Mouse (Mus musculus) lung, postnatal 14 days (tissue): ENCODE measurements around the gene Hist1h2ad.
"Not testable (repeated sequence)": the region's sequence is repeated elsewhere in the genome, so short reads cannot be mapped to it uniquely, and the experiment has no call there.

Experiments
- DNase-seq: peaks from one replicate; pipeline ENCODE4 v3.0.0; 2021

Hist1h2ad gene

DNA sequence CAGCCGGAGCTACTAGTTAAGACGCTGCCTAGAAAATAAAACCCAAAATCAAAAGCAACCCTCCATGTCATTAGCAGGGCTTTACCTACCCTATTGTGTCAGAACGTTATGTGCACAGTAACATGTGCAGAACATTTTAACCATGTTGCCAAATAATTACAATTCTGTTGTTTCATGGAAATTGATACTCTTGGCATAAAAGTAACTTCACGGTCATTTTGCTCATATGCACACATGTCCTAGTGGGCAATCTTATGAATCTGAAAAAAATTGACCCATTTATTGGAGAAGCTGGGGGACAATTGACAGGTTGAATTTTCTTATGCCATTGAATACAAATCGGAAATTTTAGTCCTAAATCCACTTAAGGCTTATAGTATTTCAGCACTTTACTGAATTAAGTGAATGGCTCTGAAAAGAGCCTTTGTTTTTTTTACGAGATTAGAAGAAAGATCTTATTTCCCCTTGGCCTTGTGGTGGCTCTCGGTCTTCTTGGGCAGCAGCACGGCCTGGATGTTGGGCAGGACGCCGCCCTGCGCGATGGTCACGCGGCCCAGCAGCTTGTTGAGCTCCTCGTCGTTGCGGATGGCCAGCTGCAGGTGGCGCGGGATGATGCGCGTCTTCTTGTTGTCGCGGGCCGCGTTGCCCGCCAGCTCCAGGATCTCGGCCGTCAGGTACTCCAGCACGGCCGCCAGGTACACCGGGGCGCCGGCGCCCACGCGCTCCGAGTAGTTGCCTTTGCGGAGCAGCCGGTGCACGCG, 3.7 kb upstream of the Hist1h2ad start:
- DNase-seq = not testable (repeated sequence)

DNA sequence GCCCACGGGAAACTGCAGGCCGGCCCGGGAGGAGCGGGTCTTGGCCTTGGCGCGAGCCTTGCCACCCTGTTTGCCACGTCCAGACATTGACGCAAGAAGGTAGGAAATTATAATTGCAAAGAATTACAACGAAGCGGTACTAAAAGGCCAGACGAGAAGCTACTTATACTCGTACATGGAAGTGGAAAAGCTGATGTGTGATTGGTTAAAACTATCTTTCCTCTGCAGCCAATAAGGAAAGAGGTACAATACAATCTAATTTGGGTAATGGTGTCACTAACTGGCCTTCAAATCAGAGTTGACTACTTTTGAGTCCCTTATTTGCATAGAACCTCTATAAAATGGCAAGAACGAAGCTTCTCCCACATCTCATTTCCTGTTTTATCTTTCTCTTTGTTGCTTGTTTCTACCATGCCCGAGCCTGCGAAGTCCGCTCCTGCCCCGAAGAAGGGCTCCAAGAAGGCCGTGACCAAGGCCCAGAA, 3.1 kb upstream of the Hist1h2ad start, which contains the start of the genes Hist1h2ae and Hist1h2bg:
Hist1h2ae (minus strand) TSS at position 199 of the 482 bp plus-strand sequence.
Hist1h2bg (plus strand) TSS at position 375 of the 482 bp plus-strand sequence.
- DNase-seq = peak; percentile 50

DNA sequence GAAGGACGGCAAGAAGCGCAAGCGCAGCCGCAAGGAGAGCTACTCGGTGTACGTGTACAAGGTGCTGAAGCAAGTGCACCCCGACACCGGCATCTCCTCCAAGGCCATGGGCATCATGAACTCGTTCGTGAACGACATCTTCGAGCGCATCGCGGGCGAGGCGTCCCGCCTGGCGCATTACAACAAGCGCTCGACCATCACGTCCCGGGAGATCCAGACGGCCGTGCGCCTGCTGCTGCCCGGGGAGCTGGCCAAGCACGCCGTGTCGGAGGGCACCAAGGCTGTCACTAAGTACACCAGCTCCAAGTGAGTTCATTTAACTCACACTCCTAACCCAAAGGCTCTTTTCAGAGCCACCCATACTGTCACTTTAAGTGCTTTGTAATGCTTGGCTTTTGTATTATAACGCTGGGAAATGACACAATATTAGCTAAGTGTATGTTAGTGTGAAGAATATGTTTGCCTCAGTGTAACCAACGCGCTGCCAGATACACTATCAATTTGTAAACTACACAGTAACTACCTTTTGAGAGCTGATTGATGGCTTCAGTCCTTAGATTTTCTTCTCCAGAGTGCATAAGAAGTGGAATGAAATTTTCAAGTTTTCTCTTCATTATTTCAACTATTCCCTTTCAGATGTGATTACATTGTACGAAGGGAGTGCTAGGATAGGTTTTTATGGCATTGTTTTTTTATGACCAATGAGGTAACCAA, 2.5 kb upstream of the Hist1h2ad start:
- not testable (repeated sequence) for DNase-seq

DNA sequence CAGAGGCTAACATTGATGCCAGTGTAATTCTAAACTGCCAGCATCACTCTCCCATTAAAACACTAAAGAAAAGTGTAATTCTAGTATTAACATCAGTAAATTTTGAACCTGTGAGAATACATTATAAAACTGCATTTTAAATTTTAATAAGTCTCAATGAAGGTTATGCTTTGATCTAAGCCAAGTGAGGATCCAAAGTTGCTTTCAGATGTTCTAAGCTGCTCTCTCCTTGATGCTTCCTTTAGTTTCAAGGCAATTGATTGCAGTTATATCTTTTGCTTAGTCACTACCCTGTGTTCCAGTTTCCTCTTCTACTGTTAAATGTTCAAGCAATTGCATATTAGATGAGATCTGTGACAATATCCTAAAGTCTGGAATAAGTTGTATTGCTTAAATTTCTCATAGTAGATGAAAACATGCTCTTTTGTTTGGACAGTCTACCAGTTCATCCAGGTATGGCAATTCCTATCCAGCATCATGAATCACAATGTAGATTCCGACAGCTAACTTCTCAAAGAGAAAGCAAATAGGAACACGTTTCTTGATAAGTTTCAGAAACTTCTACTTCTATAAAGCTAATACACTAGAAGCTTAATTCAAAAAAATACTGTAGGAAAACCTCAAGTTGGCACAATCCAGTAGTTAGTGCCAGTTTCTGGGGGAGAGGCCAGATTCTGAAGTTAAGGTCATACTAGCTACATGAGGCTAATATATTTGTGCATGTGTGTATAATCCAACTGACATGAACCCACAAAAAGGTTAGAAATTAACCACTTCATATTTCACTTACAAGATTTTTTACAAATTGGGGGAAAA, 1.8 kb upstream of the Hist1h2ad start:
- DNase-seq = no peak

DNA sequence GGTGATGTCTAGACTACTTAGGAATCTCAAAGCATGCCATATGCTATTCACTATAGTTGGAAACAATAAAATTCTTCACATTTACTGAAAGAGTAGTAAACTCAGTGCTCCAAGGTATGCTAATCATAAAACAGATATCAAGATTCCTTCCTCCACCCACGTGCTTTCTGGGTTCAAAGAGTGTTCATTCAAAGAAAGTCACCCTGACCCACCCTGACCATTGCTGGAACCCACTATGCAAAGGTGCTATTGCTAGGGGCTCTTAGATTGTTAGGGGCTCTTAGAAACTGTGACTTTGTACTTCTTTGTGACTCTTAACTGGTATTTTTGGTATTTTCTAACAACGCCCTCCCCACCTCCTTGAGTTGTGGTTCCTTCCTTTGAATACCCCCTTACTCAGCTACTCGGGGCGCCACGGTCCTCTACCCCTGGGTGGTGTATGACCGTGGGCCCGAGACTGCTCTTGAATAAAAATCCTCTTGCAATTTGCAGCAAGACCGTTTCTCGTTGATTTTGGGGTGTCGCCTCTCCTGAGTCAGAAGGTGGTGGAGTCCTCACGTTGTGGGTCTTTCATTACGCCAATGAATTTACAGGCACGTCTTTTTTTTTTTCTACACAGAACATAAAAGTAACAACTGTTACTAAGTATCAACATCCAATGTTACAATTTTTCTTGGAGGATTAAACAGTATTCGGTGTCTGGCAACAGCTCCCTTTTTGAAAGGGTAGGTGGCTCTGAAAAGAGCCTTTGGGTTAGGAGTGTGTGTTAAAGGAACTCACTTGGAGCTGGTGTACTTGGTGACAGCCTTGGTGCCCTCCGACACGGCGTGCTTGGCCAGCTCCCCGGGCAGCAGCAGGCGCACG, 915 bp upstream of the Hist1h2ad start:
- not testable (repeated sequence) for DNase-seq

DNA sequence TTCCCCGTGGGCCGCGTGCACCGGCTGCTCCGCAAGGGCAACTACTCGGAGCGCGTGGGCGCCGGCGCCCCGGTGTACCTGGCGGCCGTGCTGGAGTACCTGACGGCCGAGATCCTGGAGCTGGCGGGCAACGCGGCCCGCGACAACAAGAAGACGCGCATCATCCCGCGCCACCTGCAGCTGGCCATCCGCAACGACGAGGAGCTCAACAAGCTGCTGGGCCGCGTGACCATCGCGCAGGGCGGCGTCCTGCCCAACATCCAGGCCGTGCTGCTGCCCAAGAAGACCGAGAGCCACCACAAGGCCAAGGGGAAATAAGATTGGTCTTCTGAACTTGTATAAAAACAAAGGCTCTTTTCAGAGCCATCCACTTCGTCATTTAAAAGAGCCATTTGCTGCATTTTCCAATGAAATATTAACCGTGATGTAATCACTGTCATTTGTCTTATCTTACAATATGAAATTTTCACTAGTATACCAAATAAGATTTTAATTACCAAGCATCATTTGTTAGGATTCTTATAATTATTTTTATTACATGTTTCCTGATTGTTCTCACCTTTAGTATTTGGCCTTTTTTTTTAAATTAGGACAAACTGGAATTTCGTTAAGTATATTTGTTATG, 477 bp downstream of the Hist1h2ad start:
- DNase-seq = not testable (repeated sequence)

DNA sequence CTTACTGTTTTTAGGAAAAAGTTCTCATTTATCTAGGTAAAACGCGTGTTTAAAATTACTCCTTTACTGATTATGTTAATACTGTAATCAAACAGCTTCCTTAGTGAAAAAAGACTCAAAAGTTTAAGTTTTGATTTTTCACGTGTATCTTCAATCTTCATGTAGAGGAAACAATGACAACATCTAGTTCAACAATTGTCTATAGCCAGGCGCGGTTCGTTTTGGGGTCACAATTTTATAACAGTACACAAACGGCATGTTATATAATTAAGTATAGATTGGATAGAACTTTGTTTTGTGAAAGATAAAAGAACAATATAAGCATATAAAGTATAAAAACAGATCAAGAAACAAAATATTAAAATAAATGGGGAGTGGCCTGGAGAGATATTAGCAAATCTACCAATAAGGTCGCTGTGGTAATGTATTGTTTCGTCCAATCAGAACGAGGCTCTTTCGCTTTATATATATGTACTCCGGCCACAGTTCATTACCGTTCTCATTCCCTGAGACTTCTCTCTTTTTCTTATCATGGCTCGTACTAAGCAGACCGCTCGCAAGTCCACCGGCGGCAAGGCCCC, 1.2 kb downstream of the Hist1h2ad start, which contains the start of gene Hist1h3d:
Hist1h3d (plus strand) TSS at position 493 of the 581 bp plus-strand sequence.
- DNase-seq = peak; percentile 36

DNA sequence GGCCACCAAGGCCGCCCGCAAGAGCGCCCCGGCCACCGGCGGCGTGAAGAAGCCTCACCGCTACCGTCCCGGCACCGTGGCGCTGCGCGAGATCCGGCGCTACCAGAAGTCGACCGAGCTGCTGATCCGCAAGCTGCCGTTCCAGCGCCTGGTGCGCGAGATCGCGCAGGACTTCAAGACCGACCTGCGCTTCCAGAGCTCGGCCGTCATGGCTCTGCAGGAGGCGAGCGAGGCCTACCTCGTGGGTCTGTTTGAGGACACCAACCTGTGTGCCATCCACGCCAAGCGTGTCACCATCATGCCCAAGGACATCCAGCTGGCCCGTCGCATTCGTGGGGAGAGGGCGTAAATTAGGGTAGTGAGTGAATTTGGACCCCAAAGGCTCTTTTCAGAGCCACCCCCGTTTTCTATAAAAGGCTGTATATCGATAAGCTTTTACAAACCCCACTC, 1.7 kb downstream of the Hist1h2ad start:
- DNase-seq = not testable (repeated sequence)

DNA sequence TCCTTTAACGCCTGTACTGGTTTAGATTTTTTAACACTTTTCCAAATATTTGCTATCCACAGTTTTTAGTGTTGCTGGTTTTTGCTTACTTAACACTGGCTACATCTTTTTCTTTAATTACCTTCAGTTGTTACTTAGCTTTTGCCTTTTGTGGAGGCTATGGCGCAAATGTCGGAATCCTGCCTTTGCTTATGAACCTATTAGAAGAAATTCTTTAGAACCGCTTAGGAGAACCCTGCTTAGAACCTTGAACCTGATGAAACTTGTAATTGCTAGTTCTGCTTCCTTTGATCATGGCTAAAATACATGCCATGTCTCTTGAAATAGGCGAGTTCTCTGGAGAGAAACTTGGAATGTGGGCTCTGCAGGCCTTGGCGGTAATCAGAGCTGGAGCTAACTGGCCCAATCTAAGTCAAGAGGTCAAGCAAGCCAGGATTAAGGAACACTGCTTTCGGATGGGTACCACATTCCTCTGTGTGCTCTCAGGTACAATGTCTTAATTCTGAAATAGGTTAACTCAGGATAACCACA, 2.2 kb downstream of the Hist1h2ad start:
- DNase-seq = no peak

DNA sequence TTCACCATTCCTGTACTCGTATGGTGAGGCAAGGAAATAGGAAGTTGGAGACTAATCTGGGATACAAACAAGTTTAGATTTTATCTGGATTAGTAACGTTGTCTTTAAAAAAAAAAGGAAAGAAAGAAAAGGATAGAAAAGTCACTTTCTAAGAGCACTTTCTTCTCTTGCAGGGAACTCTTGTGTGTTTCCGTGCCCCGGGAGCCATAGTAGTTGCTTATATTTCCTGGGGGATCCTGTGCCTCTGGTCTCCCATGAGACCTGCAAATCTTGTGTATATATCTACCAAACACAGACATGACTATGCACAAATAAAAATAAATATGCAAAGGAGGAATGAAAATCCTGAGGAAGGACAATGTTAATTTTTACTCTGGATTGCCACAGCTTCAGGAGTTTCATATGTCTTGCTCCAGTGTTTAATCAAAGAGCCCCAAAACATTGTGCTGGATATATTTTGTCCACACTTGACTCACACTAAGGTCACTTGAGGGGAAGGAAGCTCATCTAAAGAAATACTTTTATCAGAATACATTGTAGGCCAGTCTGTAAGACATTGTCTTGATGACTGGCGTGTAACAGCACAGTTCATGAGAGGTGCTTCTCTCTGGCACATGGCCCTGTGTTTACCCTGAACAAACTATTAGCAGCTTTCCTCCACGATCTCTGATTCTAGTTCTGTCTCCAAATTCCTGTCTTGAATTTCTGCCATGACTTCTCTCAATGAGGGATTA, 2.9 kb downstream of the Hist1h2ad start:
- DNase-seq = no peak

DNA sequence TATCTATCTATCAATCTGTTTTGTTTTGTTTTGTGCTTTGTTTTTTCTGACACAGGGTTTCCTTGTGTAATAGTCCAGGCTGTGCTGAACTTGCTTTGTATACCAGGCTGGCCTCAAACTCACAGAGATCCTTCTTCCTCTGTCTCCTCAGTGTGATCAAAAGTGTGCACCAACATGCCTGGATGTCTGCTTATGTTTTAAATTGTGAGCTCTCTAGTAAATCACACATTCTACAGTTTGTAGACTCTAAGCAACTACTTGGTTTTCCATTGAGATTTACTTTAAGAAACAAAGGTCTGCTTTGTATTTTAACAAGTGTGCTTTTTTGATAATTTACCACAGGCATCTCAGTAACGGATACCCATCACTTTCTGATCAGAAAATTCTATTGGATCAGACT, 3.7 kb downstream of the Hist1h2ad start:
- DNase-seq = no peak

DNA sequence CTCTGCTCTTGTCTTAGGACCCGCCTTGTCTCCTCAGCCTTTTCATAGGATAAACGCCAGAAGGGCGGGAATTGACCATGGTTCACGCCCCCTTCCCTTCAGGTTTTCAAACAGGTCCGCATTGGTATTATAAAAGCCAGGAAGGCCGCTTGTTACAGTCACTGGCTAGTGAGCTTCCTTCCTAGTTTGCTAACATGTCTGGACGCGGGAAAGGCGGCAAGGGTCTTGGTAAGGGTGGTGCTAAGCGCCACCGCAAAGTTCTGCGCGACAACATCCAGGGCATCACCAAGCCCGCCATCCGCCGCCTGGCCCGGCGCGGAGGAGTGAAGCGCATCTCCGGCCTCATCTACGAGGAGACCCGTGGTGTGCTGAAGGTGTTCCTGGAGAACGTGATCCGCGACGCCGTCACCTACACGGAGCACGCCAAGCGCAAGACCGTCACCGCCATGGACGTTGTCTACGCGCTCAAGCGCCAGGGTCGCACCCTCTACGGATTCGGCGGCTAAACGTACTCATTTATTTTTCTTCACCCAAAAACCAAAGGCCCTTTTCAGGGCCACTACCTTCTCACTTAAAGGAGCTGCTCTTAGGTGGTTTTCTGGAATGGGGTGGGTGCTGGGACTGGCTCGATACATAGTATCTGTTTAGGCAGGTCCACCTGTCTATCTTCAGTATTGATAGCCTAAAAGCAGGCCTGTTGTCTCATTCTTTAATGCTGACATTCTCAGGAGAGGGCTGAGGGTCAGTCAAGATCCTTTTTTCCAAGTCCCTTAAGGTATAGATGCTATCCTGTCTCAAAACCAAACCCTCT, 7.4 kb downstream of the Hist1h2ad start, which contains the start of gene Hist1h4d:
Hist1h4d (plus strand) TSS at position 191 of the 811 bp plus-strand sequence.
- DNase-seq = peak; percentile 97

DNA sequence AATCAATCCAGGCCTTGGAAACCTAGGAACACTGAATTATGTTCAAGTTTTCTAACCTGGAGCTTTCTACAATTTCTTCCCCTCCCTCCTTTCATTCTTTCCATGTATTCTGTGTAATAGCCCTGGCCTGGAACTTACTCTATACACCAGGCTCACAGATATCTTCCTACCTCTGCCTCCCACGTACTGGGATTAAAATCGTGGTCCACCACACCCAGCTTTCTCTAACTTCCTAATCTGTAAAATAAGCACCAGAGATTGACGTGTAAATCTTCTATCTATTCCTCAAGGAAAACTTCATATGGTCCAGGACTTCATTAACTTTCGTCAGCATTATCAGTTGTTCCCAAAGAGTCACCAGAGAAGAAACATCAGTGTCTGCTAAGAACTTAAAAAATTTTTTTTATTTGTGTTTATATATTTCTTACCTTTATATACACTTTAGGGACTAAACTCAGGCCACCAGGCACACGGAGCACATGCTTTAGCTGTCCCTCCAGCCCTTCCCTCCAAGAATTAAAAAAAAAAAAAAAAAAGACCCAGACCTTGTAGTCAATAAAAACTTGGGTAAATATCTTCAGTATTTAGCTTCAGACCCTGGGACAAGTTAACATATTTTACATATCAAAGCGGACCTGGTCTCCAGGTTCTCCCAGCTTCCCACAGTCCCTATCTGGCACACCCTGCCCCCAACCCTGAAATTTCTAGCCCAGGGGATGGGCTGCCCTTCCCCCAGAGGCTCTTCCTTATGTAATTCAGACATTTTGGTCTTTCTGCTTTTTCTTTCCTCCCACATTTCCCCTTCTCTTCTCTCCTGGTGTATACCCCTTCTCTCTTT, 8.3 kb downstream of the Hist1h2ad start:
- no peak for DNase-seq

DNA sequence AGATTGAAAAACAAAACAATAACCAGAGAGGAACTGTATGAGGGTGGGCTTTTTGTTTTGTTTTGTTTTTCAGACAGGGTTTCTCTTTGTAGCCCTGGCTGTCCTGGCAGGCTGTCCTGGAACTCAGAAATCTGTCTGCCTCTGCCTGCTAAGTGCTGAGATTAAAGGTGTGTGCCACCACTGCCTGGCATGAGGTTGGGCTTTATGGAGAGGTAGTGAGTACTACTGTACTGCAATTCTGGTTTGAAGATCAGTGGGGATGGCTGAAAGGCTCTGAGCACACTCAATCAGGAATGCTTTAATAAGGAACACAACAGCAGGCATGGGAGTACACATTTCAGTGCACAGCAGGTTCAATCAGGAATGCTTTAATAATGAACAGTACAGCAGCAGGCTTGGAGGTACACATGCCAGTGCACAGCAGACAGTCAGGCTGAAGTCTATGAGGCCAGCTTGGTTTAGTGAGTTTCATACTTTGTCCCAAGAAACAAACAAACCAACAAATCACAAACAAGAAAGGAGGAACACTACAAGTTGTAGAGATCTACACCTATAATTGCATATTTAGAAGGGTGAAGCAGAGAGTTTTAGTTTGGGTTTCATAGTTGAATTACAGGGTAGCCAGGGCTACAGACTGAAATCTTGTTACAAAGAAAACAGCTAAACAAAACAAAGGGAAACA, 9.3 kb downstream of the Hist1h2ad start:
- DNase-seq = no peak

DNA sequence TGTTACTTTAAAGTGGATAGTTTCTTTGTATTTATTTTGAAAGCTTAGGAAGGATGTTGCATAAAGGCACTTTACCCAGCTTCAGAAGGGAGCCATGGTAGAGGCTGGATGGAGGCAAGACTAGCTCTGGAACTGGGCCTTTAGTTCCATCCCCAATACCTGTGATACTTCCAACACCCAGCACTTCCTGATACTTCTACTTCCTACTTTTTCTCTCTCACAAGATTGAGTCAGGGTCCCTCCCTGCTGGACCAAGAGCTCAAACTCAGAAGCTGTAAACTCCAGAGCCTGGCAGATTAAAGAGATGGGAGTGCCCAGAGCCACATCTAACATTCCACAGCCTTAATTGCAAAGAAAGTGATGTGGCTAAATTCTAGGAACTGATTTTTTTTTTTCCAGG, 10.2 kb downstream of the Hist1h2ad start:
- no peak for DNase-seq

DNA sequence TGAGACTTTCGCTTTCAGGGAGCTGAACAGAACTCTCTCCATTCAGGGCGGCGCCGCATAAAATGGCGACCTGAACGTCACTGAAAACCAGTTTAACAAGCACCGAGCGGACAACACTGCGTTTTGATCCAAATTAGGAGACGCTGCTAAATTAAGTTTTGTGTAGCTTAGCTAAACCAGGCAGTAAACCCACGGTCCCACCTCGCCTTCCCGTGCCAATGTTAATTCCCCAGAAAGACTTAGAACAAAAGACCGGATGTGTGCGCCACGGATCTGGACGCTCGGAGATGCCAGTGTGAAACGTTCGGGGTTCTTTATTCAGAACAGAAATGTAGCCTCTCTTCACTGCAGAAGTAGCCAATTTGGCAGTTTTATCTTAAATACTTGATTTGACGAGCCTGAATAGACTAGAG, 10.9 kb downstream of the Hist1h2ad start:
- peak; percentile 76 for DNase-seq

DNA sequence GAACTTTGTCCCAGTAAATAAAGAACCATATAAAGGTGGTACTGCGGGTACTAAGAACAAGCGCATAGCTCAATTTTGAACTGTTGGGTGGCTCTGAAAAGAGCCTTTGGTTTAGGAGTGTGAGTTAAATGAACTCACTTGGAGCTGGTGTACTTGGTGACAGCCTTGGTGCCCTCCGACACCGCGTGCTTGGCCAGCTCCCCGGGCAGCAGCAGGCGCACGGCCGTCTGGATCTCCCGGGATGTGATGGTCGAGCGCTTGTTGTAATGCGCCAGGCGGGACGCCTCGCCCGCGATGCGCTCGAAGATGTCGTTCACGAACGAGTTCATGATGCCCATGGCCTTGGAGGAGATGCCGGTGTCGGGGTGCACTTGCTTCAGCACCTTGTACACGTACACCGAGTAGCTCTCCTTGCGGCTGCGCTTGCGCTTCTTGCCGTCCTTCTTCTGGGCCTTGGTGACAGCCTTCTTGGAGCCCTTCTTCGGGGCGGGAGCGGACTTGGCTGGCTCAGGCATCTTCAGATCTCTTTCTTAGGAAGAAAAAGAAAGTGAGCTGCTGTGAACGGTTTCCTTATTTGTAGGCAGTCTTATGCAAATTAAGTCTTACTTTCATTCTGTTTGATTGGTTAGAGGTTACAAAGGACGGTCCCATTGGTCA, 11.4 kb downstream of the Hist1h2ad start:
- peak; percentile 62 for DNase-seq
